Mouse (Mus musculus): Measurements from ENCODE around the gene Slc6a6.

GRCm38 (mm10) chr6:91708919-91709318 is 25.1 kb downstream of the Slc6a6 start:
- TF ChIP-seq CTCF (IDR thresholded peaks at IDR 0.05; ENCODE audit: insufficient read depth, low read depth, low read length) (no peak), POLR2A (IDR thresholded peaks at IDR 0.05; ENCODE audit: insufficient read depth, low read depth, low read length) (no peak)

All from olfactory bulb, adult 2 months (tissue).